Mouse (Mus musculus) Patski (cell line): ENCODE measurements around the gene Fyttd1. TPM values are rescaled to one million over a fixed set of nuclear protein-coding genes. Genes with fewer than 3 reads are reported as not detected.
"Not testable (repeated sequence)": the region's sequence is repeated elsewhere in the genome, so short reads cannot be mapped to it uniquely, and the experiment has no call there.

ENCODE experiments used
- ATAC-seq: fragments of 100-300 bp; one replicate; pipeline ENCODE4 v1.8.0; 2021
- CTCF ChIA-PET: fragments of 350-600 bp; sonication (Branson Sonifier 250); formaldehyde crosslinking; loops from one replicate; lab custom pipeline; 2022; ENCODE audit warnings: inconsistent platforms; lab: Charles Lee
- POLR2A ChIA-PET: fragments of 350-600 bp; sonication (Branson Sonifier 250); formaldehyde crosslinking; loops from one replicate; lab custom pipeline; 2022; ENCODE audit warnings: antibody characterized with exemption, inconsistent platforms; lab: Charles Lee
- DNase-seq: peaks from one replicate; pipeline ENCODE4 v3.0.0-alpha.2; 2011; ENCODE audit warnings: low read depth, low spot score
- H3K27me3 ChIP-seq: fragments of 371-371 bp; one replicate; pipeline ENCODE4 v1.5.1; 2021
- CTCF ChIP-seq: fragments of 100-300 bp; IDR thresholded peaks from one replicate; pipeline ENCODE4 v1.5.1; 2021
- in situ Hi-C: fragments of 300-500 bp; cut with MboI; formaldehyde crosslinking; loops from 3 replicates; pipeline ENCODE4 v1.11.1; 2018; ENCODE audit warnings: low pct_unique_long_range_greater_than_20kb, mixed read lengths
- polyA plus RNA-seq: library from polyadenylated mRNA; unstranded; gene quantifications from one replicate; pipeline ENCODE4 v1.2.3, GENCODE M21; 2021

The Fyttd1 gene
- polyA plus RNA-seq, 1 experiment from 2014 or later = 108 TPM

GRCm38 (mm10) chr16:32858771-32859636 lies 18.3 kb upstream of the Fyttd1 start:
- DNase-seq (peak; percentile 75), ATAC-seq (peak; percentile 92)
- POLR2A ChIA-PET = interaction anchor here (2.0 kb wide), 1 partner anchor 18 kb away, joined by 7 read pairs; the partner anchor contains the start of genes Fyttd1 and Rubcn
- no peaks in the 10 kb centered on the region for H3K27me3 ChIP-seq
- CTCF ChIA-PET = interaction anchor here (1.4 kb wide), 2 partner anchors 15 to 28 kb away, joined by 3 to 4 read pairs; no protein-coding TSS in a partner anchor
- no peak for TF ChIP-seq CTCF
- in situ Hi-C loops = no loop called here

GRCm38 (mm10) chr16:32861813-32862385 lies 15.4 kb upstream of the Fyttd1 start:
- ChIA-PET CTCF (no interaction called here), POLR2A (no interaction called here)
- in situ Hi-C loops = no loop called here
- no peak for ATAC-seq
- DNase-seq = no peak
- no peak for TF ChIP-seq CTCF
- H3K27me3 ChIP-seq = no peaks in the 10 kb centered on the region

GRCm38 (mm10) chr16:32865401-32865800 lies 11.9 kb upstream of the Fyttd1 start:
- ATAC-seq (no peak), DNase-seq (no peak)
- H3K27me3 ChIP-seq = no peaks in the 10 kb centered on the region
- in situ Hi-C loops = loop anchor here (5.0 kb wide), 1 partner anchor 168 kb away; no protein-coding TSS in a partner anchor
- ChIA-PET CTCF (interaction anchor here (0.7 to 3.5 kb wide), 2 partner anchors 11 to 37 kb away, joined by 3 to 12 read pairs; partner anchors contain the start of gene Fyttd1), POLR2A (interaction anchor here (1.4 kb wide), 1 partner anchor 12 kb away, joined by 3 read pairs; the partner anchor contains the start of genes Fyttd1 and Rubcn)
- TF ChIP-seq CTCF = no peak

GRCm38 (mm10) chr16:32866713-32867112 lies 10.6 kb upstream of the Fyttd1 start:
- ATAC-seq (no peak), DNase-seq (no peak)
- POLR2A ChIA-PET = interaction anchor here (2.4 kb wide), 1 partner anchor 13 kb away, joined by 9 read pairs; no protein-coding TSS in a partner anchor
- CTCF ChIA-PET = interaction anchor here (1.0 to 3.5 kb wide), 4 partner anchors 10 to 13 kb away, joined by 3 to 12 read pairs (median 4); partner anchors contain the start of gene Fyttd1
- no peaks in the 10 kb centered on the region for H3K27me3 ChIP-seq
- TF ChIP-seq CTCF = no peak
- in situ Hi-C loops = loop anchor here (5.0 kb wide), 1 partner anchor 169 kb away; no protein-coding TSS in a partner anchor

DNA sequence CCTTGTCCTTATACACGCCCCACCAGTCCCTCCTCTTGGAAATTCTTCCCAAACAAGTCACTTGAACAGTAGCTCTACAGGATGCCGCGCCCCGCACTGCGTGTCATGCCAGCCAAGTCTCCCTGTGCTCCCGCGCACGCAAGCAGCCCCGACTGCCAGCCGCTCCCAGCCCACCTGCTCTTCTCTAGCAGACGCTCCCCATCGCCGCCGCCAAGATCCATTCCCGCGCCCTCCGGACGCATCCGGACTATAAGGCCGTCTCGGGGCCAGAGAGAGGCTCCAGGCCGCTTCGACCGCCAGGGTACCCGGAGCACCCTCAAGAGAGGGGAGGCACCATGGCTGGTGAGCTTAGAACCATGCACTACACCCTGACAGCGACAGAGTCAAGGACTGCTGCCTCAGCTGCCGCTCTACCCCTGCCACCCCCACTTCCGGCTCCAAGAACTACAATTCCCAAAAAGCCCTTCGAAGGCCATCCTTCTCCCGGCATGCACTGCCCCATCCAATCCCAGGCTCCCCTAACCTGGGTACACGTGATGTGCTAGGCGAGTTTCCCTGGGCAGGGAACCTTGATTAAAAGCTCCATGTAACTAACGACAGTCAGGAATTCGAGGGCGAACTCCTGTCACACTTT lies 9.3 kb upstream of the Fyttd1 start:
- CTCF ChIA-PET = interaction anchor here (1.7 to 3.5 kb wide), 2 partner anchors 8 to 11 kb away, joined by 4 to 12 read pairs; partner anchors contain the start of gene Fyttd1

DNA sequence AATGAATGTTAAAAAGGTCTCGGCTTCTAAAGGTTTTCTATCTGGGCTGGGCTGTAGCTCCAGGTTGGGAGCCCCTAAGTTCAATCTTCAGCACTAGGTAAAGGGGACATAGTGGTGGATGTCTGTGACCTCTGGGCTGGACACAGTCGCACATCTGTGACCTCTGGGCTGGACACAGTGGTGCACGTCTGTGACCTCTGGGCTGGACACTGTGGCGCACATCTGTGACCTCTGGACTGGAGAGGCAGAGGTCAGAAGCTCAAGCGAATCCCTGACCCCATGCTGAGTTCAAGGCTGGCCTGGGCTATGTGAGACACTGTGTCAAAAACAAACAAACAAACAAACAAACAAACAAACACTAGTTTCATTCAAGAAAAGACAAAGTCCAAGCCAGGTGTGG lies 7.1 kb upstream of the Fyttd1 start:
- CTCF ChIA-PET = interaction anchor here (1.0 kb wide), 1 partner anchor 50 kb away, joined by 3 read pairs; no protein-coding TSS in a partner anchor
- ATAC-seq (no peak), DNase-seq (no peak)
- in situ Hi-C loops = no loop called here
- no peaks in the 10 kb centered on the region for H3K27me3 ChIP-seq
- POLR2A ChIA-PET = no interaction called here
- TF ChIP-seq CTCF = no peak

More for the DNA sequence above, 9.3 kb upstream of the Fyttd1 start:
- POLR2A ChIA-PET = interaction anchor here (0.9 to 2.4 kb wide), 2 partner anchors 14 to 17 kb away, joined by 3 to 9 read pairs; no protein-coding TSS in a partner anchor
- in situ Hi-C loops = loop anchor here (5.0 kb wide), 1 partner anchor 171 kb away; no protein-coding TSS in a partner anchor
- no peaks in the 10 kb centered on the region for H3K27me3 ChIP-seq
- peak; percentile 97 for ATAC-seq
- DNase-seq = peak; percentile 68
- no peak for TF ChIP-seq CTCF

GRCm38 (mm10) chr16:32873366-32873765 lies 3.9 kb upstream of the Fyttd1 start:
- H3K27me3 ChIP-seq = no peaks in the 10 kb centered on the region
- in situ Hi-C loops = no loop called here
- ChIA-PET POLR2A (no interaction called here), CTCF (no interaction called here)
- ATAC-seq = no peak
- no peak for DNase-seq
- no peak for TF ChIP-seq CTCF

DNA sequence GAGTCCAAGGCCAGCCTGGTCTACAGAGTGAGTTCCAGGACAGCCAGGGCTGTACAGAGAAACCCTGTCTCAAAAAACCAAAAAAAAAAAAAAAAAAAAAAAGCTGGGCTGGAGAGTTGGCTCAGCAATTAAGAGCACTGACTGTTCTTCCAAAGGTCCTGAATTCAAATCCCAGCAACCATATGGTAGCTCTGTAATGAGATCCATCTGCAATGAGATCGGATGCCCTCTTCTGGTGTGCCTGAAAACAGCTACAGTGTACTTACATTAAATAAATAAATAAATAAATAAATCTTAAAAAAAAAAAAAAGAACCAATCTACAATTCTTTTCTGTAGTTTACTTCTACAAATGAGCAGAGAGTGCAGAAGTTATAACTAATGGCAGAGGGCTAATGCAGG lies 2.0 kb upstream of the Fyttd1 start:
- in situ Hi-C loops, DNase-seq, CTCF ChIA-PET, POLR2A ChIA-PET, H3K27me3 ChIP-seq, ATAC-seq: not testable (repeated sequence)

GRCm38 (mm10) chr16:32875847-32876246 lies 1.5 kb upstream of the Fyttd1 start:
- H3K27me3 ChIP-seq = no peaks in the 10 kb centered on the region
- TF ChIP-seq CTCF = no peak
- no peak for DNase-seq
- in situ Hi-C loops = no loop called here
- CTCF ChIA-PET = interaction anchor here (1.6 to 1.9 kb wide), 3 partner anchors 9 to 27 kb away, joined by 3 to 12 read pairs (median 5); no protein-coding TSS in a partner anchor
- POLR2A ChIA-PET = no interaction called here
- no peak for ATAC-seq

DNA sequence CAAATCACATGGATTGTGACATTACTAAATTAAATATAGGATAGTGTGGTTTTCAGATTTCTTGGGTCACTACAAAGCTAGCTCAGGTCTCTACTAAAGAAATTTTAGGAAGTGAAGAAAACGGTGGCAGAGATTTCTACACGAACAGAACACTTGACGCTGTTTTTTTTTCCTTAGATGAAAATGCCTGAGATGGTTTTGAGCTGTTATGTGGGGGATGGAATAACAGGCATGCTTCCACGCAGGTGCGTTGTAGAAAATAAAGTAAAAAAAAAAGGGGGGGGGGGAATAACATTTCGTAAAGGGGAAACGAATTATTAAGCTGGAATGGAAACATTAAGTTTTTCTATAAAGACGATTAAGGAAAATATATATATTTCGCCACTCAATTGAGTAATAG lies 469 bp upstream of the Fyttd1 start:
- no peaks in the 10 kb centered on the region for H3K27me3 ChIP-seq
- ChIA-PET POLR2A (interaction anchor here (0.7 to 1.5 kb wide), 3 partner anchors 12 to 23 kb away, joined by 3 to 7 read pairs (median 4); no protein-coding TSS in a partner anchor), CTCF (interaction anchor here (1.6 to 1.9 kb wide), 3 partner anchors 10 to 26 kb away, joined by 3 to 12 read pairs (median 5); no protein-coding TSS in a partner anchor)
- ATAC-seq (no peak), DNase-seq (no peak)
- TF ChIP-seq CTCF = no peak
- in situ Hi-C loops = no loop called here
